Mouse (Mus musculus) embryonic facial prominence, embryonic 14.5 days (tissue): Measurements from ENCODE around the gene Hhatl. TPM values are rescaled to one million over a fixed set of nuclear protein-coding genes. Genes with fewer than 3 reads are reported as not detected.

Experiments used
- ATAC-seq: fragments of 200-750 bp; cut with Nextera tagmentation; 2 replicates; pipeline ENCODE4 v1.8.0; 2017; ENCODE audit warnings: low read depth, moderate number of reproducible peaks, moderate TSS enrichment
- DNase-seq: peaks from one replicate; pipeline ENCODE4 v3.0.0-alpha.2; 2015; ENCODE audit warnings: low spot score
- H3K27ac ChIP-seq: fragments of 300-500 bp; sonication (generic); replicated peaks from 2 replicates; pipeline ENCODE4 v1.5.1; 2014; ENCODE audit warnings: low read depth, mild to moderate bottlenecking, low read length, moderate library complexity
- H3K27me3 ChIP-seq: fragments of 300-500 bp; sonication (generic); replicated peaks from 2 replicates; pipeline ENCODE4 v1.6.1; 2014; ENCODE audit warnings: low read length; ENCODE audit not compliant: control insufficient read depth, insufficient read depth
- H3K36me3 ChIP-seq: fragments of 300-500 bp; sonication (generic); 2 replicates; pipeline ENCODE4 v1.6.1; 2014; ENCODE audit warnings: low read length, mixed read lengths; ENCODE audit not compliant: control insufficient read depth, insufficient read depth
- H3K4me1 ChIP-seq: fragments of 300-500 bp; sonication (generic); 2 replicates; pipeline ENCODE4 v1.6.1; 2014; ENCODE audit warnings: antibody characterized with exemption, low read length; ENCODE audit not compliant: control insufficient read depth, insufficient read depth
- H3K4me2 ChIP-seq: fragments of 300-500 bp; sonication (generic); 2 replicates; pipeline ENCODE4 v1.6.1; 2014; ENCODE audit warnings: low read depth, mild to moderate bottlenecking, low read length, moderate library complexity, mixed read lengths
- H3K4me3 ChIP-seq: fragments of 300-500 bp; sonication (generic); 2 replicates; pipeline ENCODE4 v1.5.1; 2014; ENCODE audit warnings: low read depth, mild to moderate bottlenecking, low read length
- H3K9ac ChIP-seq: fragments of 300-500 bp; sonication (generic); 2 replicates; pipeline ENCODE4 v1.6.1; 2014; ENCODE audit warnings: low read depth, mild to moderate bottlenecking, low read length, moderate library complexity, mixed read lengths
- H3K9me3 ChIP-seq: fragments of 300-500 bp; sonication (generic); 2 replicates; pipeline ENCODE4 v1.6.1; 2016; ENCODE audit warnings: low read length; ENCODE audit not compliant: control insufficient read depth
- WGBS: fragments of 180-500 bp; shearing (Covaris S2); extraction: QIAGEN DNeasy Blood & Tissue Kit; methylation state at CpG from one replicate; pipeline ENCODE4 v1.1.7; 2014; 5-methylcytosine and 5-hydroxymethylcytosine counted together
- polyA plus RNA-seq: library from polyadenylated mRNA; unstranded; fragments of >200 nt; fragmentation: Nextera tagmentation; extraction: Ambion mirVana; gene quantifications from 2 replicates; pipeline ENCODE4 v1.2.1, GENCODE M21; 2014

Hhatl gene
- polyA plus RNA-seq, 1 experiment from 2014 or later: 5.1 TPM

- Histone ChIP-seq H3K9me3 (no peaks in the 10 kb centered on the region), H3K36me3 (no peaks in the 10 kb centered on the region), H3K27ac (no peak overlapping the region), H3K27me3 (no peaks in the 10 kb centered on the region), H3K4me2 (no peak overlapping the region), H3K4me3 (no peak overlapping the region), H3K9ac (no peak overlapping the region), H3K4me1 (no peaks in the 10 kb centered on the region)
- 71% methylated on average over 1 of the region's 1 CpGs for WGBS
- DNase-seq (no peak), ATAC-seq (no peak)
Measured at GRCm38 (mm10) chr9:121794972-121795539, 2.7 kb upstream of the Hhatl start.

DNA sequence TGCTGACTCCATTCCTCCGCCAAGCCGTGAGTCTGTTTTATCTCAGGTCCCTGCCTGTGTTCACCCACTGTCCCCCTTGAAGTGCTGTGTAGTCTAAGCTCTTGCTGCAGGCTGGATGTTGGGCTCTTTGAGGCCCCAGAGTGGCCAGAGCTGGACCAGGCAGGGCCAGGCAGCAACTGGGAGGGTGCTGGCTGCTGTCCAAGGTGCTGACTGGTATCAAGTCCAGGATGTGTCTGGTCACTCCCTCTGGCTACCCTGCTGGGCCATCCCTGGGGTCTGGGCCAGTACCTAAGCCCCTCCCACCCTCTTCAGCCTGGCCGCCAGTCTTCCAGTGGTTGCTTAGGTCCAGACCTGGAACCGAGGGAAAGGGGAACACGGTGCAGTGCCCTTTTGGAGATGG, 1.1 kb downstream of the Hhatl start:
- Histone ChIP-seq H3K36me3 (no peaks in the 10 kb centered on the region), H3K4me2 (no peak overlapping the region), H3K27me3 (no peaks in the 10 kb centered on the region), H3K27ac (no peak overlapping the region), H3K4me3 (no peak overlapping the region), H3K9me3 (no peaks in the 10 kb centered on the region), H3K9ac (no peak overlapping the region), H3K4me1 (no peaks in the 10 kb centered on the region)
- ATAC-seq (peak; percentile 47; the same call in 1 of the 2 replicates), DNase-seq (peak; percentile 70)
- 6% methylated on average over 5 of the region's 5 CpGs for WGBS

GRCm38 (mm10) chr9:121786359-121786758, 5.9 kb downstream of the Hhatl start:
- H3K4me3 ChIP-seq: no peak overlapping the region
- no peak overlapping the region for H3K9ac ChIP-seq
- H3K4me2 ChIP-seq: no peak overlapping the region
- H3K9me3 ChIP-seq: no peaks in the 10 kb centered on the region
- H3K4me1 ChIP-seq: no peaks in the 10 kb centered on the region
- no peaks in the 10 kb centered on the region for H3K36me3 ChIP-seq
- no peak for DNase-seq
- ATAC-seq: no peak
- 74% methylated on average over 2 of the region's 2 CpGs for WGBS
- H3K27ac ChIP-seq: no peak overlapping the region
- no peaks in the 10 kb centered on the region for H3K27me3 ChIP-seq

DNA sequence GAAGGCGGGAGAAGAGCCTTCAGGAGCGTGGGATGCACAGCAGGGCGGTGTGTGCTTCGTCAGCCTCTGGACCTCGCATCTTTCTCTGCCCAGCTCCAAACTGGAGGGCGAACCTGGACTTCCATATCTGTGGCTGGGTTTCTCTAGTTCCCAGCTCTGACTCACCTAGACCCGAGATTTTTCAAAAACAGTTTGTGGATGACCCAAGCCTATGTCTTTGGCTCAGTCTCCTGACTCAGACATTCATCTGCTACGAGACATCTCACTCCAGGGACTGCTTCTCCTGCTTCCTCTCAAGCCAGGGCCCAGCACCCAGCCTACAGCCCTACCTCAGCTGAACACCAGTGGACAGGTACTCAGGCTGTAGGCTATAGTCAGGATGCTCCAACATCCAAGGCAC, 7.0 kb downstream of the Hhatl start:
- H3K4me1 ChIP-seq: no peaks in the 10 kb centered on the region
- no peak for ATAC-seq
- no peak overlapping the region for H3K27ac ChIP-seq
- no peak overlapping the region for H3K4me2 ChIP-seq
- no peaks in the 10 kb centered on the region for H3K36me3 ChIP-seq
- no peaks in the 10 kb centered on the region for H3K9me3 ChIP-seq
- WGBS: 90% methylated on average over 6 of the region's 8 CpGs
- H3K4me3 ChIP-seq: no peak overlapping the region
- H3K27me3 ChIP-seq: no peaks in the 10 kb centered on the region
- no peak overlapping the region for H3K9ac ChIP-seq
- no peak for DNase-seq

GRCm38 (mm10) chr9:121784801-121785200, 7.5 kb downstream of the Hhatl start:
- no peak for ATAC-seq
- Histone ChIP-seq H3K36me3 (no peaks in the 10 kb centered on the region), H3K4me3 (no peak overlapping the region), H3K27me3 (no peaks in the 10 kb centered on the region), H3K9me3 (no peaks in the 10 kb centered on the region), H3K4me2 (no peak overlapping the region), H3K9ac (no peak overlapping the region), H3K4me1 (no peaks in the 10 kb centered on the region), H3K27ac (no peak overlapping the region)
- DNase-seq: no peak
- 88% methylated on average over 12 of the region's 12 CpGs for WGBS

GRCm38 (mm10) chr9:121778066-121778624, 14.2 kb downstream of the Hhatl start:
- peak overlapping the region; percentile 67 for H3K4me2 ChIP-seq
- no peaks in the 10 kb centered on the region for H3K9me3 ChIP-seq
- peak overlapping the region; percentile 32 for H3K4me3 ChIP-seq
- no peak for DNase-seq
- H3K9ac ChIP-seq: peak overlapping the region; percentile 40
- H3K27ac ChIP-seq: no peak overlapping the region
- WGBS: 12% methylated on average over 50 of the region's 54 CpGs
- peaks cover 6% of the 10 kb centered on the region; the same call in 1 of the 2 replicates for H3K4me1 ChIP-seq
- H3K36me3 ChIP-seq: no peaks in the 10 kb centered on the region
- 0 out of 2 replicates have a peak, but pooled peaks have one; percentile 19 for ATAC-seq
- peaks cover 29% of the 10 kb centered on the region for H3K27me3 ChIP-seq

GRCm38 (mm10) chr9:121777484-121778065, 14.7 kb downstream of the Hhatl start, which contains the start of gene Klhl40:
Gene Klhl40, plus strand, starts transcription at chr9:121777607.
- H3K9ac ChIP-seq: peak within 1 kb of the TSS; percentile 40
- 18% methylated on average over 26 of the region's 30 CpGs for WGBS

DNA sequence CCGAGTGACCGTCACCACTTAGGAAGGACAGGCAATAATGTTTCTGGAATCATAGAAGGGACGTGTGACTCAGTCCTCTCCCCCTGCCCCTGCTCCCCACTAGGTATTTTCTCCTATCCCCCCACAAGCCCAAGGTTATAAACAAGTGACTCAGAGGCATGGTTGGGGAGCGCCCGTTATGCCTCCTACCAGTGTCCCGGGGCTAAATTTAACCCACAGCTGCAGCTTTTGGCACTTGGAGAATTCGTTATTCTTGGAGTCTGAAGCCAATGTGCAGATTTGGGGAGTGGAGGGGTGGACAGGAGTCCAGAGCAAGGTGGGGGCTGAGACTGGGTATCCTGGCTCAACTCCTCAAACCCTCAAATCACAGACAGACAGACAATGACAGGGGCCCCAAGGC, 15.8 kb downstream of the Hhatl start:
- peaks cover 6% of the 10 kb centered on the region; the same call in 1 of the 2 replicates for H3K4me1 ChIP-seq
- H3K4me3 ChIP-seq: no peak overlapping the region
- no peak for ATAC-seq
- 77% methylated on average over 7 of the region's 7 CpGs for WGBS
- H3K9ac ChIP-seq: no peak overlapping the region
- H3K27me3 ChIP-seq: peaks cover 29% of the 10 kb centered on the region
- no peaks in the 10 kb centered on the region for H3K36me3 ChIP-seq
- no peak for DNase-seq
- no peak overlapping the region for H3K4me2 ChIP-seq
- H3K27ac ChIP-seq: no peak overlapping the region
- no peaks in the 10 kb centered on the region for H3K9me3 ChIP-seq

More at GRCm38 (mm10) chr9:121777484-121778065, 14.7 kb downstream of the Hhatl start, which contains the start of gene Klhl40:
- Histone ChIP-seq H3K4me3 (peak within 1 kb of the TSS; percentile 32), H3K9me3 (no peaks in the 10 kb centered on the region), H3K27me3 (peaks cover 29% of the 10 kb centered on the region), H3K36me3 (no peaks in the 10 kb centered on the region), H3K4me2 (peak within 1 kb of the TSS; percentile 67), H3K27ac (no peak within 1 kb of the TSS), H3K4me1 (peaks cover 6% of the 10 kb centered on the region; the same call in 1 of the 2 replicates)
- peak; percentile 84 for ATAC-seq
- peak; percentile 52 for DNase-seq
